In the genomic region with DNA sequence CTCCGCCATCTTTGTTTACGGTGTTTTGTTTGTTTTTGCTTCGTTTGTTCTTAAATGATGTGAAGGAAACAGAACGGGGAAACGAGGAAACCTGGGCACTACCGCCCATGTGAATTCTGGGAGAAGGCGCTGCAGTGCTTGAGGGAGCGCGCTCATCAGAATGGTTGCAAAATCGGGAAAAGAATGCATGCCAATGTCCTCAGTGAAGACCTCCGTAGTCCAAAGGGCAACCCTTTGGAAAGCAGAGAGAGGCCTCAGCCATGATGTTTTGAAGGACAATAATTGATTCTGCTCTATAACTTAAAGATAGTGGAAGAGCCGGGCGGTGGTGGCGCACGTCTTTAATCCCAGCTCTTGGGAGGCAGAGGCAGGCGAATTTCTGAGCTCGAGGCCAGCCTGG, we compare ENCODE assay signal across 18 mouse cellular contexts. TPM values are rescaled to one million over a fixed set of nuclear protein-coding genes. Genes with fewer than 3 reads are reported as not detected.
DNase-seq lines count a peak whose midpoint lies in the region; ATAC-seq and TF ChIP-seq lines count a peak whose summit lies in the region.
"Had no signal": no experiment of that assay in that cellular context is flagged by ENCODE, and none has a peak within 500 bp of the region (broad histone marks: within the 10 kb centered on the region; RNA-seq: fewer than 3 reads in every experiment).

No protein-coding gene starts in this region.

- no peaks in the 10 kb centered on the region for H3K9me3 ChIP-seq in heart, embryonic 15.5 days (replicated peaks)
- no peaks in the 10 kb centered on the region for H3K9me3 ChIP-seq in lung, postnatal 0 days (ENCODE audit: low read length)
- H3K9me3 ChIP-seq in limb, embryonic 10.5 days (replicated peaks) = no peaks in the 10 kb centered on the region
- H3K9me3 ChIP-seq in stomach, embryonic 15.5 days = no peaks in the 10 kb centered on the region
- H3K9me3 ChIP-seq: embryonic facial prominence, embryonic 12.5 days; limb, embryonic 12.5 days had no signal

- peaks cover 14% of the 10 kb centered on the region for H3K36me3 ChIP-seq in heart, embryonic 15.5 days
- peaks cover 4% of the 10 kb centered on the region; the same call in 1 of the 2 replicates for H3K36me3 ChIP-seq in lung, postnatal 0 days (ENCODE audit: insufficient read depth, low read length)
- peaks cover 45% of the 10 kb centered on the region for H3K36me3 ChIP-seq in limb, embryonic 10.5 days
- peaks cover 19% of the 10 kb centered on the region for H3K36me3 ChIP-seq in stomach, embryonic 15.5 days
- H3K36me3 ChIP-seq: G1E had no signal

- 94% methylated on average over 17 of the region's 17 CpGs for WGBS in heart, embryonic 15.5 days
- WGBS in lung, postnatal 0 days = 93% methylated on average over 17 of the region's 17 CpGs
- WGBS in limb, embryonic 10.5 days = 96% methylated on average over 17 of the region's 17 CpGs
- WGBS in stomach, embryonic 15.5 days = 91% methylated on average over 17 of the region's 17 CpGs

- ATAC-seq in heart, embryonic 15.5 days (replicated peaks; ENCODE audit: insufficient number of reproducible peaks, insufficient read depth, low FRiP score, low read depth) = no peak
- ATAC-seq in lung, postnatal 0 days = no peak
- no peak for ATAC-seq in stomach, embryonic 15.5 days (ENCODE audit: insufficient read depth, low FRiP score, low read depth)

- no peak overlapping the region for H3K27ac ChIP-seq in heart, embryonic 15.5 days
- H3K27ac ChIP-seq in lung, postnatal 0 days (ENCODE audit: low read length) = no peak overlapping the region
- H3K27ac ChIP-seq in limb, embryonic 10.5 days = no peak overlapping the region
- no peak overlapping the region for H3K27ac ChIP-seq in stomach, embryonic 15.5 days
- H3K27ac ChIP-seq: embryonic facial prominence, embryonic 12.5 days; limb, embryonic 12.5 days had no signal

- peak overlapping the region; percentile 87; the same call in 1 of the 2 replicates for H3K4me2 ChIP-seq in heart, embryonic 15.5 days
- H3K4me2 ChIP-seq in lung, postnatal 0 days (replicated peaks; ENCODE audit: low read depth, low read length) = peak overlapping the region; percentile 93; the same call in 1 of the 2 replicates
- 0 out of 2 replicates have a peak overlapping the region, but pooled peaks have one; percentile 71 for H3K4me2 ChIP-seq in stomach, embryonic 15.5 days

- TF ChIP-seq EP300 in lung, postnatal 0 days (IDR thresholded peaks at IDR 0.05) = no peak

- H3K27me3 ChIP-seq in heart, embryonic 15.5 days = no peaks in the 10 kb centered on the region
- H3K27me3 ChIP-seq in lung, postnatal 0 days (replicated peaks; ENCODE audit: insufficient read depth, low read length) = no peaks in the 10 kb centered on the region
- no peaks in the 10 kb centered on the region for H3K27me3 ChIP-seq in limb, embryonic 10.5 days (ENCODE audit: low read depth, poor library complexity, severe bottlenecking)
- no peaks in the 10 kb centered on the region for H3K27me3 ChIP-seq in stomach, embryonic 15.5 days (replicated peaks)
- H3K27me3 ChIP-seq: embryonic facial prominence, embryonic 12.5 days; limb, embryonic 12.5 days had no signal

- DNase-seq in heart, postnatal 25 days (ENCODE audit: low spot score) = no peak
- DNase-seq in lung, postnatal 0 days (ENCODE audit: low spot score) = no peak
- DNase-seq in lung, postnatal 25 days (ENCODE audit: low spot score) = no peak
- DNase-seq in limb, embryonic 10.5 days (ENCODE audit: low spot score) = no peak
- DNase-seq in embryo, embryonic 11 days = no peak
- no peak for DNase-seq in left cerebral cortex, adult 18-20 months (ENCODE audit: low spot score in 2 of 2)
- DNase-seq: adrenal gland, adult 8-10 months; cerebellum, postnatal 14 days; heart, postnatal 4 days; thymus, adult 2 months had no signal

- no peak overlapping the region for H3K4me3 ChIP-seq in heart, embryonic 15.5 days
- H3K4me3 ChIP-seq in lung, postnatal 0 days (ENCODE audit: low read depth, low read length) = no peak overlapping the region
- H3K4me3 ChIP-seq in limb, embryonic 10.5 days = 0 out of 2 replicates have a peak overlapping the region, but pooled peaks have one; percentile 6
- H3K4me3 ChIP-seq in stomach, embryonic 15.5 days (replicated peaks) = no peak overlapping the region; the same call in 1 of the 2 replicates

- no peak overlapping the region for H3K9ac ChIP-seq in heart, embryonic 15.5 days
- no peak overlapping the region for H3K9ac ChIP-seq in lung, postnatal 0 days (replicated peaks; ENCODE audit: low read depth)
- H3K9ac ChIP-seq in stomach, embryonic 15.5 days = no peak overlapping the region
- H3K9ac ChIP-seq: embryonic facial prominence, embryonic 12.5 days; limb, embryonic 12.5 days had no signal

- H3K4me1 ChIP-seq in heart, embryonic 15.5 days (replicated peaks) = peaks cover 31% of the 10 kb centered on the region
- no peaks in the 10 kb centered on the region for H3K4me1 ChIP-seq in lung, postnatal 0 days (ENCODE audit: insufficient read depth, low read depth, low read length)
- H3K4me1 ChIP-seq in limb, embryonic 10.5 days = peaks cover 24% of the 10 kb centered on the region
- peaks cover 13% of the 10 kb centered on the region; the same call in 1 of the 2 replicates for H3K4me1 ChIP-seq in stomach, embryonic 15.5 days

- intact Hi-C loops in heart, postnatal 25 days (cut with DNase I) = loop anchor here (2.0 kb wide), 1 partner anchor 31 kb away; the partner anchor contains the start of gene Timm17a

- no peak for TF ChIP-seq CTCF in lung, postnatal 0 days (IDR thresholded peaks at IDR 0.05)

RNA-seq across cellular contexts. Expression of gene Rnpep, which starts 2.0 kb away (rescaled TPM):
- polyA plus RNA-seq in heart, embryonic 15.5 days (2015; fragmentation: Nextera tagmentation; extraction: Ambion mirVana) = 47.2 and 63.0 TPM in 2 replicates
- total RNA-seq in heart, postnatal 25 days (2021) = 10 to 100 TPM; 22.1 TPM
- polyA plus RNA-seq in lung, postnatal 0 days (2015; fragmentation: Nextera tagmentation; extraction: Ambion mirVana) = 50.2 and 67.5 TPM in 2 replicates
- 103 and 113 TPM in 2 replicates for polyA plus RNA-seq in limb, embryonic 10.5 days (2016; fragmentation: Nextera tagmentation; extraction: Ambion mirVana)
- 132 and 141 TPM in 2 replicates for polyA plus RNA-seq in stomach, embryonic 15.5 days (2015; fragmentation: Nextera tagmentation; extraction: Ambion mirVana)
- 10 to 100 TPM; 46.9 to 54.7 TPM for total RNA-seq in left cerebral cortex, adult 18-20 months (2021)

RNA-seq across cellular contexts. Expression of gene Elf3, which starts 23.5 kb away (rescaled TPM):
- polyA plus RNA-seq in heart, embryonic 15.5 days (2015; fragmentation: Nextera tagmentation; extraction: Ambion mirVana) = 1.4 and 2.6 TPM in 2 replicates
- total RNA-seq in heart, postnatal 25 days (2021) = not detected
- polyA plus RNA-seq in lung, postnatal 0 days (2015; fragmentation: Nextera tagmentation; extraction: Ambion mirVana) = 31.9 and 45.5 TPM in 2 replicates
- 8.2 and 8.8 TPM in 2 replicates for polyA plus RNA-seq in limb, embryonic 10.5 days (2016; fragmentation: Nextera tagmentation; extraction: Ambion mirVana)
- polyA plus RNA-seq in stomach, embryonic 15.5 days (2015; fragmentation: Nextera tagmentation; extraction: Ambion mirVana) = 131 and 134 TPM in 2 replicates
- not detected for total RNA-seq in left cerebral cortex, adult 18-20 months (2021)
- total RNA-seq: G1E; heart, adult 2 months; layer of hippocampus, postnatal 14 days had no signal
- polyA plus RNA-seq: G1E had no signal

RNA-seq across cellular contexts. Expression of gene Timm17a, which starts 31.7 kb away (rescaled TPM):
- 287 and 387 TPM in 2 replicates for polyA plus RNA-seq in heart, embryonic 15.5 days (2015; fragmentation: Nextera tagmentation; extraction: Ambion mirVana)
- 100 to 1,000 TPM; 391 to 392 TPM for total RNA-seq in heart, postnatal 25 days (2021)
- polyA plus RNA-seq in lung, postnatal 0 days (2015; fragmentation: Nextera tagmentation; extraction: Ambion mirVana) = 164 and 186 TPM in 2 replicates
- 201 and 243 TPM in 2 replicates for polyA plus RNA-seq in limb, embryonic 10.5 days (2016; fragmentation: Nextera tagmentation; extraction: Ambion mirVana)
- 188 and 218 TPM in 2 replicates for polyA plus RNA-seq in stomach, embryonic 15.5 days (2015; fragmentation: Nextera tagmentation; extraction: Ambion mirVana)
- 100 to 1,000 TPM; 176 to 188 TPM for total RNA-seq in left cerebral cortex, adult 18-20 months (2021)

RNA-seq across cellular contexts. Expression of gene Lmod1, which starts 42.8 kb away (rescaled TPM):
- polyA plus RNA-seq in heart, embryonic 15.5 days (2015; fragmentation: Nextera tagmentation; extraction: Ambion mirVana) = 2.0 and 3.6 TPM in 2 replicates
- total RNA-seq in heart, postnatal 25 days (2021) = 1 to 10 TPM; 2.7 to 3.8 TPM
- 2.6 and 2.8 TPM in 2 replicates for polyA plus RNA-seq in lung, postnatal 0 days (2015; fragmentation: Nextera tagmentation; extraction: Ambion mirVana)
- 0.28 and 0.39 TPM in 2 replicates for polyA plus RNA-seq in limb, embryonic 10.5 days (2016; fragmentation: Nextera tagmentation; extraction: Ambion mirVana)
- polyA plus RNA-seq in stomach, embryonic 15.5 days (2015; fragmentation: Nextera tagmentation; extraction: Ambion mirVana) = 13.0 and 14.0 TPM in 2 replicates
- total RNA-seq in left cerebral cortex, adult 18-20 months (2021) = under 1 TPM; 0.72 to 0.82 TPM
- total RNA-seq: neutrophil, adult 5-6 weeks had no signal
- polyA plus RNA-seq: G1E had no signal
